Mouse (Mus musculus) forebrain, embryonic 15.5 days (tissue): ENCODE results near the gene Parl. TPM values are rescaled to one million over a fixed set of nuclear protein-coding genes. Genes with fewer than 3 reads are reported as not detected.
A peak's percentile ranks its signal among the peaks of the same experiment; 100 is the strongest.

Experiments
- ATAC-seq: fragments of 200-750 bp; cut with Nextera tagmentation; replicated peaks from 2 replicates; pipeline ENCODE4 v1.8.0; 2017; ENCODE audit warnings: mild to moderate bottlenecking, moderate TSS enrichment, moderate library complexity
- H3K27ac ChIP-seq: fragments of 300-500 bp; sonication (generic); replicated peaks from 2 replicates; pipeline ENCODE4 v1.5.1; 2015; ENCODE audit warnings: mild to moderate bottlenecking, inconsistent platforms
- H3K27me3 ChIP-seq: fragments of 300-500 bp; sonication (generic); 2 replicates; pipeline ENCODE4 v1.6.1; 2015; ENCODE audit warnings: inconsistent platforms
- H3K36me3 ChIP-seq: fragments of 300-500 bp; sonication (generic); 2 replicates; pipeline ENCODE4 v1.6.1; 2015; ENCODE audit warnings: mild to moderate bottlenecking, inconsistent platforms
- H3K4me1 ChIP-seq: fragments of 300-500 bp; sonication (generic); 2 replicates; pipeline ENCODE4 v1.6.1; 2015; ENCODE audit warnings: inconsistent platforms
- H3K4me2 ChIP-seq: fragments of 300-500 bp; sonication (generic); replicated peaks from 2 replicates; pipeline ENCODE4 v1.6.1; 2015; ENCODE audit warnings: mild to moderate bottlenecking, inconsistent platforms
- H3K4me3 ChIP-seq: fragments of 300-500 bp; sonication (generic); 2 replicates; pipeline ENCODE4 v1.5.1; 2015; ENCODE audit warnings: mild to moderate bottlenecking, inconsistent platforms
- H3K9ac ChIP-seq: fragments of 300-500 bp; sonication (generic); replicated peaks from 2 replicates; pipeline ENCODE4 v1.6.1; 2015; ENCODE audit warnings: mild to moderate bottlenecking, inconsistent platforms
- H3K9me3 ChIP-seq: fragments of 300-500 bp; sonication (generic); 2 replicates; pipeline ENCODE4 v1.6.1; 2016; ENCODE audit warnings: inconsistent platforms
- WGBS: fragments of 180-500 bp; shearing (Covaris S2); methylation state at CpG from one replicate; pipeline ENCODE4 v1.1.7; 2015; ENCODE audit warnings: mixed read lengths; 5-methylcytosine and 5-hydroxymethylcytosine counted together
- polyA plus RNA-seq: library from polyadenylated mRNA; unstranded; fragments of >200 nt; fragmentation: Nextera tagmentation; extraction: Ambion mirVana; gene quantifications from 2 replicates; pipeline ENCODE4 v1.2.1, GENCODE M21; 2015

The Parl gene
- polyA plus RNA-seq = 78.9 and 89.7 TPM in 2 replicates

- peak within 1 kb of the TSS; percentile 44; the same call in 1 of the 2 replicates for H3K27ac ChIP-seq
- WGBS = under 1% methylated on average over 51 of the region's 52 CpGs
- H3K4me3 ChIP-seq = peak within 1 kb of the TSS; percentile 72
These were observed at the start of gene Parl for GRCm38 (mm10) chr16:20301770-20302649. TSS of gene Parl (minus strand) at chr16:20302387.

GRCm38 (mm10) chr16:20345464-20345863 lies 43.3 kb upstream of the Parl start:
- H3K4me2 ChIP-seq = no peak overlapping the region
- no peak overlapping the region for H3K9ac ChIP-seq
- 97% methylated on average over 1 of the region's 1 CpGs for WGBS
- H3K27me3 ChIP-seq = no peaks in the 10 kb centered on the region
- ATAC-seq = no peak
- no peak overlapping the region for H3K27ac ChIP-seq
- no peaks in the 10 kb centered on the region for H3K9me3 ChIP-seq
- no peaks in the 10 kb centered on the region for H3K4me1 ChIP-seq
- H3K4me3 ChIP-seq = no peak overlapping the region
- H3K36me3 ChIP-seq = peaks cover 63% of the 10 kb centered on the region

More at GRCm38 (mm10) chr16:20301770-20302649, at the start of gene Parl:
- Histone ChIP-seq H3K4me2 (peak within 1 kb of the TSS; percentile 68), H3K27me3 (no peaks in the 10 kb centered on the region), H3K9ac (peak within 1 kb of the TSS; percentile 77), H3K36me3 (peaks cover 2% of the 10 kb centered on the region; the same call in 1 of the 2 replicates), H3K9me3 (no peaks in the 10 kb centered on the region), H3K4me1 (peaks cover 18% of the 10 kb centered on the region)
- peak; percentile 91 for ATAC-seq

GRCm38 (mm10) chr16:20338616-20339015 lies 36.4 kb upstream of the Parl start:
- no peak overlapping the region for H3K4me3 ChIP-seq
- H3K9ac ChIP-seq = no peak overlapping the region
- H3K27ac ChIP-seq = no peak overlapping the region
- H3K4me1 ChIP-seq = no peaks in the 10 kb centered on the region
- no peaks in the 10 kb centered on the region for H3K9me3 ChIP-seq
- ATAC-seq = no peak
- no peaks in the 10 kb centered on the region for H3K27me3 ChIP-seq
- WGBS = 93% methylated on average over 3 of the region's 3 CpGs
- peaks cover 74% of the 10 kb centered on the region for H3K36me3 ChIP-seq
- H3K4me2 ChIP-seq = no peak overlapping the region

- Histone ChIP-seq H3K4me1 (no peaks in the 10 kb centered on the region), H3K4me2 (no peak overlapping the region), H3K9me3 (no peaks in the 10 kb centered on the region), H3K27ac (no peak overlapping the region), H3K9ac (no peak overlapping the region), H3K36me3 (peaks cover 75% of the 10 kb centered on the region), H3K27me3 (no peaks in the 10 kb centered on the region), H3K4me3 (no peak overlapping the region)
- WGBS = 92% methylated on average over 8 of the region's 8 CpGs
- ATAC-seq = no peak
These were observed 32.7 kb upstream of the Parl start for GRCm38 (mm10) chr16:20334918-20335317.

GRCm38 (mm10) chr16:20328306-20328705 lies 26.1 kb upstream of the Parl start:
- H3K4me2 ChIP-seq = no peak overlapping the region
- H3K4me3 ChIP-seq = no peak overlapping the region
- H3K27ac ChIP-seq = no peak overlapping the region
- peaks cover 44% of the 10 kb centered on the region for H3K36me3 ChIP-seq
- no peaks in the 10 kb centered on the region for H3K9me3 ChIP-seq
- H3K4me1 ChIP-seq = no peaks in the 10 kb centered on the region
- 89% methylated on average over 5 of the region's 5 CpGs for WGBS
- H3K9ac ChIP-seq = no peak overlapping the region
- ATAC-seq = no peak
- no peaks in the 10 kb centered on the region for H3K27me3 ChIP-seq

- Histone ChIP-seq H3K4me3 (no peak within 1 kb of the TSS), H3K27me3 (no peaks in the 10 kb centered on the region), H3K36me3 (peaks cover 21% of the 10 kb centered on the region), H3K9me3 (no peaks in the 10 kb centered on the region), H3K4me2 (no peak within 1 kb of the TSS), H3K27ac (no peak within 1 kb of the TSS), H3K4me1 (no peaks in the 10 kb centered on the region), H3K9ac (no peak within 1 kb of the TSS)
- no peak for ATAC-seq
- 61% methylated on average over 5 of the region's 5 CpGs for WGBS
These were observed 23.1 kb upstream of the Parl start, which contains the start of gene Cyp2ab1 for GRCm38 (mm10) chr16:20325286-20325685. TSS of gene Cyp2ab1 (minus strand) at chr16:20325404.

GRCm38 (mm10) chr16:20323907-20324306 lies 21.7 kb upstream of the Parl start:
- Histone ChIP-seq H3K36me3 (peaks cover 11% of the 10 kb centered on the region; the same call in 1 of the 2 replicates), H3K4me1 (no peaks in the 10 kb centered on the region), H3K9me3 (no peaks in the 10 kb centered on the region), H3K27ac (no peak overlapping the region), H3K4me3 (no peak overlapping the region), H3K9ac (no peak overlapping the region), H3K4me2 (no peak overlapping the region), H3K27me3 (no peaks in the 10 kb centered on the region)
- 83% methylated on average over 5 of the region's 5 CpGs for WGBS
- ATAC-seq = no peak

- Histone ChIP-seq H3K9ac (no peak overlapping the region), H3K36me3 (no peaks in the 10 kb centered on the region), H3K27me3 (no peaks in the 10 kb centered on the region), H3K9me3 (no peaks in the 10 kb centered on the region), H3K4me3 (no peak overlapping the region), H3K4me1 (no peaks in the 10 kb centered on the region), H3K27ac (no peak overlapping the region), H3K4me2 (no peak overlapping the region)
- no peak for ATAC-seq
- 92% methylated on average over 4 of the region's 4 CpGs for WGBS
These were observed 20.1 kb upstream of the Parl start for GRCm38 (mm10) chr16:20322274-20322673.

- no peak for ATAC-seq
- 94% methylated on average over 6 of the region's 6 CpGs for WGBS
These were observed 14.6 kb upstream of the Parl start for GRCm38 (mm10) chr16:20316770-20317169.

GRCm38 (mm10) chr16:20315266-20315665 lies 13.1 kb upstream of the Parl start:
- Histone ChIP-seq H3K9ac (no peak overlapping the region), H3K27me3 (no peaks in the 10 kb centered on the region), H3K27ac (no peak overlapping the region), H3K4me1 (no peaks in the 10 kb centered on the region), H3K4me2 (no peak overlapping the region), H3K9me3 (no peaks in the 10 kb centered on the region), H3K4me3 (no peak overlapping the region), H3K36me3 (no peaks in the 10 kb centered on the region)
- WGBS = 82% methylated on average over 4 of the region's 4 CpGs
- no peak for ATAC-seq

More at GRCm38 (mm10) chr16:20316770-20317169, 14.6 kb upstream of the Parl start:
- no peaks in the 10 kb centered on the region for H3K27me3 ChIP-seq
- no peaks in the 10 kb centered on the region for H3K36me3 ChIP-seq
- H3K4me2 ChIP-seq = no peak overlapping the region
- no peak overlapping the region for H3K27ac ChIP-seq
- no peak overlapping the region for H3K9ac ChIP-seq
- H3K9me3 ChIP-seq = no peaks in the 10 kb centered on the region
- H3K4me3 ChIP-seq = no peak overlapping the region
- H3K4me1 ChIP-seq = no peaks in the 10 kb centered on the region

GRCm38 (mm10) chr16:20312272-20312671 lies 10.1 kb upstream of the Parl start:
- Histone ChIP-seq H3K9ac (no peak overlapping the region), H3K36me3 (no peaks in the 10 kb centered on the region), H3K27me3 (no peaks in the 10 kb centered on the region), H3K4me1 (no peaks in the 10 kb centered on the region), H3K9me3 (no peaks in the 10 kb centered on the region), H3K27ac (no peak overlapping the region), H3K4me2 (no peak overlapping the region), H3K4me3 (no peak overlapping the region)
- 78% methylated on average over 14 of the region's 14 CpGs for WGBS
- no peak for ATAC-seq

- H3K9ac ChIP-seq = no peak overlapping the region
- H3K27ac ChIP-seq = no peak overlapping the region
- no peak overlapping the region for H3K4me3 ChIP-seq
- no peak for ATAC-seq
- no peaks in the 10 kb centered on the region for H3K9me3 ChIP-seq
- H3K4me1 ChIP-seq = peaks cover 18% of the 10 kb centered on the region
- H3K36me3 ChIP-seq = peaks cover 17% of the 10 kb centered on the region
- H3K4me2 ChIP-seq = no peak overlapping the region
- no peaks in the 10 kb centered on the region for H3K27me3 ChIP-seq
- 96% methylated on average over 2 of the region's 2 CpGs for WGBS
These were observed 2.1 kb downstream of the Parl start for GRCm38 (mm10) chr16:20300076-20300475.
